Mouse (Mus musculus) liver, embryonic 14.5 days (tissue): ENCODE data around the gene Gm32742.

Experiments
- CTCF ChIP-seq: IDR thresholded peaks from 2 replicates; pipeline ENCODE4 v1.5.1; 2016; ENCODE audit warnings: antibody characterized with exemption, low read depth, control low read depth
- EP300 ChIP-seq: IDR thresholded peaks from 2 replicates; pipeline ENCODE4 v1.6.1; 2016; ENCODE audit warnings: antibody characterized with exemption, low read depth

GRCm38 (mm10) chr9:51180621-51181020 lies 15.3 kb upstream of the Gm32742 start:
- TF ChIP-seq CTCF (no peak), EP300 (no peak)
